Mouse (Mus musculus): ENCODE measurements around the gene Spata22. TPM values are rescaled to one million over a fixed set of nuclear protein-coding genes. Genes with fewer than 3 reads are reported as not detected.
"Not testable (repeated sequence)": the region's sequence is repeated elsewhere in the genome, so short reads cannot be mapped to it uniquely, and the experiment has no call there.

The Spata22 gene
- total RNA-seq (2021) = not detected

DNA sequence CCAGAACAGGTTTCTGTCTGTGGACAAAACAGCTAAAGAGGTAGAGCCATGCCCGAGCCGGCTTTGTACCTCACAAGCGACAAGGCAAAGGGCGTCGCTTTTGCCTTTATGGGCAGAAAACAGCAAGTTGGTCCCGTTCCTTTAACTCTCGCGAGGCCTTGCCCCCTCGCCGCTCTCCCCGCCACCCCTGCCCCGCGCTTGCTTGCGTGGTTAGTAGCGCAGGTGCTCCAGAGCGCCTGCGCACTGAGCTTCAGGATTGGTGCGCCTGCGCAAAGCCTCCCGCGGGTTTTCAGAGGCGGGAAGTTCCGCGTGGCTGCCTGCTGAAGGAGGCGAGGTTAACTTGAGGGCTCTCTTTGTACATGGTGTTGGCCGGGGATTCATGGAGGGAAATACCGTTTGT lies at the start of gene Spata22, which contains the start of the genes Aspa and Gm49340:
Gene Spata22, plus strand, starts transcription at position 300 of the 400 bp plus-strand sequence.
Gene Aspa, minus strand, starts transcription at position 155 of the 400 bp plus-strand sequence.
Gene Gm49340, plus strand, starts transcription at position 300 of the 400 bp plus-strand sequence.
- no peak for DNase-seq

DNA sequence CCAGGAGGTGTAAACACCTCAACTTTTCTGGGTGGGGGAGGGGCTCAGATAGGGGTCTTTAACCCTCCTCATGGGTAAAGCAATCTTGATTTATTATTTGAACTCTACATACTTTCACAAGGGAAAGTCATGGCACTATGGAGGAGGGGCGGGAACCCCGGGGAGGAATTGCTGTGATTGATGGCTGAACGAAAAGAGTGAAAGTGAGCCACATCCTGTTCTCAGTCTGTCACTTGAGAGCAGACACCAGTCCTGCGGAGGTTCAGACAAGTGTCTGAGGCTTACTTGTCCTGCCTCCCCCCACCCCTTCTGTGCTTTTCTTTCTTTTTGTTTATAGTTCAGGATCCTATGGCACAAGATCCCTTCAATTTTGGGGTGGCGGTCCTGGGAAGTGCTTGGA lies 48.8 kb upstream of the Spata22 start:
- no peak for DNase-seq

DNA sequence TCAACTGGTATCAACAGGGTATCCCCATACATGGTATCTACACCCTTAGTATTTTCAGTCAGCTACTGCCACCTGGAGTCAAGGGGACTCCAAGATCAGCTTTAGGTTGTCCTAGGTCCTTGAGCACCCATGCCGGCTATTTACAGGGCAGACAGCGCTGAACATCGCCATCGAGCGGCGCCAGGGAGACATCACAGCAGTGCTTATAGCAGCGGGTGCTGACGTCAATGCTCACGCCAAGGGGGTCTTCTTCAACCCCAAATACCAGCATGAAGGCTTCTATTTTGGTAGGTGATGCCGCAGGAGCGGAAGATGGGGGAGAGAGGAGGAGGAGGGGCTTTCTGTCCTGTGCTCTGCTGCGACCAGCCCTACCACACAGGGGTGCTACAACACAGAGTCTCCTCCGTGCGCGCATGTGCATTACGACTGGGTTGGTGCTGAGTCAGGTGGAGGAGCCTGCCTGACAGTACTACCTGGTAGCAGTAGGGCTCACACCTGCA lies 48.0 kb upstream of the Spata22 start:
- DNase-seq = peak; percentile 66 to 75

DNA sequence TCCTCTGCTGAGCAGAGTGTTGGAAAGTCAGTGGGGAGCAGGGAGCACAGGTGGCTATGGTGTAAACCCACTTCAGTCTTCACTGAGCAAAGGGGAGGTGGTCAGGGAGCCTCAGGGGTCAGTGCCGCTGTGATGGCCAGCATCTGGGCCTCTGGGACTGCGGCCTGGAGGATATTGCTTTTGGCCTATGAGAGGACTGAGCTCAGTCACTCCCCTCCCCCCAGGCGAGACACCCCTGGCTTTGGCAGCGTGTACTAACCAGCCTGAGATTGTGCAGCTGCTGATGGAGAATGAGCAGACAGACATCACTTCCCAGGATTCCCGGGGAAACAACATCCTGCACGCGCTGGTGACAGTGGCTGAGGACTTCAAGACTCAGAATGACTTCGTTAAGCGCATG lies 46.2 kb upstream of the Spata22 start:
- no peak for DNase-seq

DNA sequence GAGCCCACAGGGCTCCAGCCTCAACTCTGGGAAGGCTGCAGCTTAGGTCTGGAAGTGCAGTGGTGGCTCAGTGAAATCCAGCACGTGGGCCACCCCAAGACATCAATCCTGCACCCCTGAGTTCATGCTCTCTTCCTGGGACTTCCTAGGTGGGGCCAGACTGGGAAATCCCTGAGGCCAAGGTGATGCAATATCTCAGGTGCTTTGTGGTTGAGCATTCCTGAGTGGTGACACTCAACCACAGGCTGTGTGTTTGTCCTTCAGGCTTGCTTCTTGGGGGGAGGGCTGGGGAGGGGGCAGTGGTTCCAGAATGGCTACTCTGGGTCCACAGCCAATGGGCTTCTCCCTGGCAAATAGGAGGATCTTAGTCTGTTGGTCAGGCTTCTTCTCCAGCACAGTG lies 45.6 kb upstream of the Spata22 start:
- DNase-seq = no peak

DNA sequence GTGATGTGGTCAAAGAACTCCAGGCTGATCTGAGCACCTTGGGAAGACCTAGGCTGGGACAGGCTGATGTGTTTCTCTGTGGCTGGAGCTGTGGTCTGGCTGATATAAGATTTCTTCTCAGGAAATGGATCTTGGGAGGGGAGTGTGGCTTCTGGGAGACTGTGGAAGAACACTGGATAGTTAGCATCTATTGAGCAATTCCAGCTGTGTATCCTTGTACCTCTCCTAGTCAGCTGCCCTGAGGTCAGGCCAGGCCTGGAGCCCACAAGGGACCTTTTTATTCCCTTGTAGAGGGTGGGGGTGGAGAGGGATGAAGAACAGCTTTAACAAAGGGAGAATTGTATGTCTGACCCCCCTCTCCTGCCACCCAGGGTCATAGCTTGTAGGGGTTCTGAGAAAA lies 45.2 kb upstream of the Spata22 start:
- no peak for DNase-seq

DNA sequence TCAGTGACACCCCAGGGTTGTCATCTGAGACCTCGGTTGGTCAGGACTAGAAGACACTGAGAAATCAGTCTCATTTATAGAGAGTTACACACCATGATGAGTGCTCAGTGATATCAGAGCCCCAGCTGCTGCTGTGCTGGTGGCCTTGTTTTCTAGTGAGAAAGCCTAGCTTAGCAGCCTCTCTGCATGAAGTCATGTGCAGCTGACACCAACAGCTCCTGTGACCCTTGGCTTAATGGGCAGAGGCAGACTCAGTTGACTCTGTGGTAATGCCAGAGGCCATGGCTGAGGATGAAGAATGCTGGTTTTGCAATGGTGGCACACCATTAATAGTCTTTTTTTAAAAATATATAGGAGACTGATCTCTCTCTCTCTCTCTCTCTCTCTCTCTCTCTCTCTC lies 39.9 kb upstream of the Spata22 start:
- no peak for DNase-seq

DNA sequence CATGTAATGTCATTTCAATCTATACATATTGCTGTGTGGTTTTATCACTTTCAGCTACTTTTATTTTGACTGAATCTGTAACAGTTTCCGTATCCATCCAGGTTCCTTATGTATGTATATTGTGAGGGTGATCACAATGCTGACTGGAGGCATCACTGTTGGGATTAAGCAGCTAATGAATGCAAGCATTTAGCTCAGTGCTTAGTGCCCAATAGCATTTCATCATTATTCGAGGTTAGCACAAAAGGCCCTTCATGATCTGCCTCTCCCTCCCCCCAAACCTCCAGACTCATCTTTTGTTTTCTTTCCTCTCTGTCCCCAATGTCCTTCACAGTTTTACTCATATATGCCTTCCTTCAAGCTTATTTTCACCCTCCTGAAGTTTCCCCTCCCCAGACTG lies 26.4 kb upstream of the Spata22 start:
- no peak for DNase-seq

DNA sequence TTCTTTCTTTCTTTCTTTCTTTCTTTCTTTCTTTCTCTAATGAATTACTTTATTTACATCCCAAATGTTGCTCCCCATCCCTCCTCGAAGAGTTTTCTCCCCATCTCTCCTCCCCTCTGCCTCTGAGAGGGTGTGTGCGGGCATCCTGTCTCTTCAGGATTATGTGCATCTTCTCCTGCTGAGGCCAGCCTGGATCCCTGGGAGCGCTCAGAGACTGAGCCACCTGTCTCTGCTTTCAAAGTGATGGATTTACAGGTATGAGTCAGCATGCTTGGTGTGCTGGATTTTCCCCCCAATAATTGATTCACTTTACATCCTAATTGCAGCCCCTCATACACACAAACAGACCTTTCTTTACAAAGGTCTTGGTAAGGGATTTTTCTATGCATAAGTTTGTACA lies 13.6 kb upstream of the Spata22 start:
- no peak for DNase-seq

DNA sequence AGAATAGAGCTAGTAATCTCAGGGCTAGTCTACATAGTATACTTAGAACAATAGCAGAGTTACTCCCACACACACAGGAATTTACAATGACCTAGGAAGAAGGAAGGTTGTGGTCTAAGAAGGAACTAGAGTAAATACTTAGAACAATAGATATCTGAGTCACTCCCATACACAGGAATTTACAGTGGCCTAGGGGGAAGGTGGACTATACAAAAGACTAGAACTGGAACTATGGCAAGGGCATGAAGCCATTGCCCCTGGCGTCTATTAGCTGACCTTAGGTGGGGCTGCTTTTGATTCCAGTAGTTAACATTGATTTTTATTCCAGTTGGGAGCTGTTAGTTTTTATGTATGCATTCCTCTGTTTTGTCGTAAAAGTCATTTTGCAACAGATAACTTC lies 11.0 kb upstream of the Spata22 start:
- DNase-seq = not testable (repeated sequence)

DNA sequence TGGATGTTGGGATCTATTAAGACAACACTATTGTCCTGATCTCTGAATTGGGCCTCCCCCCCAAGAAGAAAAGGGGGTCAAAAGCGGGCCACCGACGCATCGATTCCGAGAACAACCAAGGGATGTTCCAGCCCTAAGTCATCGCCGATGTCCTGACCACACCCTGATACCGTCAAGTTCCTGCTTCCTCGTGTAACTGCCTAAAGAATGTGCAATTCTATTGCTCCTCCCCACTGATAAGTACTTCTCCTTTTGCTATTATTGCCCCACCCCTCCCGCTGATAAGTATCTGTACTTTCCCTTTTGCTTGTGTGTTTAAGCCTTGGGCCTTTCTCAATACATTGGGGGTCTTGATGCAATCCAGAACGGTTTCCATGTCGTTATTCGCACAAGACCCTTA lies 8.5 kb upstream of the Spata22 start:
- DNase-seq = not testable (repeated sequence)

DNA sequence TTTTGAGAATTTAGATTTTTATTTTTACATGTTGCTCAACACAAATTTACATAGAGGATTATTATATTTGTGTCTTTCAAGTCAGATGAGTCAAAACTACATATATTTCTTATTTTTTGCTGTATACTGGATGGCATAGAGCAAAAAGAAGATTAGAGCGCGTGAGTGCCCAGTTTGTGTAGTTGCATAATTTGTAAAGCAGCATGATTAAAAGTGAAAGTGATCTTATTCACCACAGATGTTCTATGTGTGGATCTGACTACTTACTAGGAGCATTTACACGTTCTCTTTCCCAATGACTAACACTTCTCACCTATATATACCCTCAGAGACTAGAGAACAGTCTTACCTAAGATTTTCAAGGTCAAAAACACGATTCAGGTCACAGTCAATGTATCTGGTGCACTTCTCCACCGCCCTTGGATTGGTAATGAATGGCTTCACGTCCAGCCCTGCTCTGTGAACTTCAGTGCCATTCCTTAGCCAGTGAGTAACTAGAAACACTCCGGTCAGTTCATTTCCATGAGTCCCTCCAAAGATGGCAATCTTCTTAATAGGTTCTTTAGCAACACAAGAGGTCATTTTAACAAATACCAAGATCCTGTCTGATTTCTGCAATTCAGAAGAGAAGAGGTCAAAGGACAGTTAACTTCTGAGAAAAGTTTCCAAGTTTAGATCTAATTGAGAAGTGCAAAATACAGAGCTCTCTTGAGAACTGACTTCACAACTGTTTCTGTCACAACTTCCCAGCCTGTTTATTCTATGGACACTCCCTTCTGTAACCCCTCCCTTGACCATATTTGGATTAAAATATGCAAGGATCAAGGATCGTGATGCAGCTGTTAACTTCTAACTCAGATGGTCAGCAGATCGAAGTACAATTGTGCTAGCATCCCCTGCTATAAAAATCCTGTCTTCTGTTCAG lies 5.4 kb upstream of the Spata22 start:
- no peak for DNase-seq

DNA sequence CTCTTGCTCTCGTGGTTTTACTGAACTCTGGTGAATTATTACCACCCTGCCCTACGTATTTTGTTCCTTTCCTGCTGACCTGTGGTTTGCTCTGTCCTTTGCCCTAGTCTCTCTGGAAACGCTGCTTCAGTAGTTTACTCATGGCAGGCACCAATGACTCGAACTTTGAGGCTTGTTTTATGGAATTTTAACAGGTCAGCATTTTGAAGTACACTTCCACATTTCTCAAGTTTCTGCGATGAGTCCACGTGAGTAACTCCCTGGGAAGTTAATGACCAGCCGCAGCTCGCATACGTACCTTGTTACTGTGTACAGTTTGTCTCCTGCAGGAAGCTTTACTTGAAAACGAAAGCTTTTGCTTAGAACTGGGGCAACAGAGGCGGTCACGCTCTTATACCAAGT lies 3.1 kb upstream of the Spata22 start:
- DNase-seq = no peak

DNA sequence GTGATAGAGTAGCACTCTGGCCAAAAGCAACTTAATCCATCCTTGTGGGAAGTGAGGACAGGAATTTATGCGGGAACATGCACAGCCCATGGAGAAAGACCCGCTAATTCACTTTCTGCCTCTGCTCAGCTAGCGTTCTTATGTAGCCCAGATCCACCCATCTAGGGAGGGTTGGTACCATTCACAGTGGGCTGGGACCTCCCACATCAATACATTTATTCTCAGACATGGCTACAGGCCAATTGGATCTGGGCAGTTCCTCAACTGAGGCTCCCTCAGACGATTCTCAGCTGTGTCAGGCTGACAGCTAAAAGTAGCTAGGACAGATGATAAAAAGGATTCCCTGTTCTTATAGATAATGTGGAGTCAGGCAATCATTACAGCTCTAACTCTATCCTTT lies 2.2 kb upstream of the Spata22 start:
- DNase-seq = no peak

DNA sequence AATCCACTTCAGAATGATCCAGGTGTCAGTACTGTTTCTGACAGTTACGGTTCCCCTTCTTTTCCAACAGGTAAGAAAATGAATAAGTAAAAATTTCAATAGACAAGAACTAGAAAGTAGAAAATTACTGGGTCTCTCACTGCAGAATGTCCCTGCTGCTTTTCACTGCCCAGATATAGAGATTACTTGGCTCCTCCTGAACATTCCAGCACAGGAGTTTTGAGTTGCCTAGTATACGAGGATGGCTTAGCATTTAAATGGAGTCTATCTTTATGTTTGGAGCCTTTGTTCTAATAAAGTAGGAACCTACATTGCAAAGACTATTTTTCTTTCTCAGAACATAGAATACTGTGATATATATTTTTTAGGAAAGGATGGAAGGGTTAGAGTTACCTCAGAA lies 3.8 kb downstream of the Spata22 start:
- no peak for DNase-seq

DNA sequence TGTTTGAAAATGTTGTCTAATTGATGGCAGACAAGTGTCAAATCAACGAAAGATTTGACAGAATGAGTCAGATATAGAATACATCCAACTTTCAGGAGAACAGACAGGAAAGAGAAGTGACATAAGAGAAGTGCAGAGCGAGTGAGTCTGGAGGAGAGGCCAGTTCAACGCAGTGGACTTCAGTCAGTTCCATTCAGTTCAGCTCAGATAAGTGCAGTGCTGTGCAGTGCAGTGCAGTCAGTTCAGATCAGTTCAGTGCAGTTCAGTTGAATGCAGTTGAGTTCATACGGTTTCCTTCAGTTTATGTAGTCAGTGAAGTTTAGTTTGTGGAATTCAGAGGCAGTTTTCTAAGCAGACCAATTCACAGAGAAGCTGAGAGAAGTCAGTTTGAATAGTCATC lies 7.4 kb downstream of the Spata22 start:
- DNase-seq = no peak

DNA sequence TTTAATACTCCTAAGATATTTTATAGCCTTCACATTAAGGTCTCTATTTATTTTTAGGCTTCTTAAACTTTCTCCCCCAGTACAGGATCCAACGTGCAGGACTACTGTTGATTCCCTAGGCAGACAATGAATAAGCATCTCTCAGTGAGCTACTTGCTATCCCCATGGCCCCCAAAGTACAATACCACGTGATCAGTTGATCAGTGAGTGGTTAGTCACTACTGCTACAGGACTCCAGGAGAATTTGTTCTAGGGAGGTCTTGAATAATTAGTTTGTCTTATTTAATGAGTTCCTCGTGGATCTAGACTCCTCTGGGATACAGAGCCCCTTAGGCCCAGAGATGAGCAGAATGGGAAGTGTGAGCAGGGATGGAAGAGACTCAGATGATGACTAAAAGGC lies 20.9 kb downstream of the Spata22 start, which contains the start of gene Olfr20:
Gene Olfr20, plus strand, starts transcription at position 301 of the 400 bp plus-strand sequence.
- no peak for DNase-seq

DNA sequence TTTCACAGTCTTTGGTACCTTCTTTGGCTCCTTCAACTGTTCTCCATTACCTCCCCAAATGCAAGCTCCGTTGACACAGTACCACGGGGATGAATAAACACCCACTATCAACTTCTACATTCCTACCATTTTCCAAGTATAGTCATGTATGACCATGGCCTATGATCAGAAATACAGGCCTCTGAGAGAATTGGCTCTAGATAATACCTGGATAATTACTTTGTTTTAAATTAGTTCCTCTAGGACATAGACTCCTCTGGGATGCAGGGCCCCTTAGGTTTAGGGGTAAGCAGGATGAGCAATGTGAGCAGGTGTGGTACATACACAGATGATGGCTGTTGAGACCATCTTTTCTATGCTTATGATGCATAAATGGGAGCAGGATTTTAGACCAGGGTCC lies 41.4 kb downstream of the Spata22 start, which contains the start of gene Olfr376:
Gene Olfr376, plus strand, starts transcription at position 301 of the 400 bp plus-strand sequence.
- DNase-seq = no peak

DNA sequence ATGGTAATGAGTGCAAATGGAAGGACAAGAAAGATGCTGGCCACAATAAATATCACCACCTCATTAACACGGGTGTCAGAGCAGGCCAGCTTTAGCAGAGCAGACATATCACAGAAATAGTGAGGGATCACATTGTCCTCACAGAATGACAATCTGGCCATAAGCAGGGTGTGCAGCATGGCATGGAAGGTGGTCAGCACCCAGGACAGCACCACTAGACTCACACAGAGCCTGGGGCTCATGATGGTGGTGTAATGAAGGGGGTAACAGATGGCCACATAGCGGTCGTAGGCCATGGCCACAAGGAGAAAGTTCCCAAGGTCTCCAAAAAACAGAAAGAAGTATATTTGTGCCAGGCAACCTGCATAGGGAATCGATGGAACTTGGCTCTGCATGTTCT lies 65.8 kb downstream of the Spata22 start:
- DNase-seq = no peak
